Mouse (Mus musculus) embryonic fibroblast, embryonic 13.5 days (primary cell): Measurements from ENCODE around the gene Kcng4.

Experiments
- CTCF ChIP-seq: IDR thresholded peaks from 2 replicates; pipeline ENCODE4 v1.5.1; 2011; ENCODE audit warnings: mild to moderate bottlenecking, control low read depth, low read length, moderate library complexity, borderline replicate concordance; ENCODE audit not compliant: insufficient read depth
- POLR2A ChIP-seq: IDR thresholded peaks from 2 replicates; pipeline ENCODE4 v1.6.1; 2011; ENCODE audit warnings: low read depth, mild to moderate bottlenecking, control low read depth, low read length, moderate library complexity

DNA sequence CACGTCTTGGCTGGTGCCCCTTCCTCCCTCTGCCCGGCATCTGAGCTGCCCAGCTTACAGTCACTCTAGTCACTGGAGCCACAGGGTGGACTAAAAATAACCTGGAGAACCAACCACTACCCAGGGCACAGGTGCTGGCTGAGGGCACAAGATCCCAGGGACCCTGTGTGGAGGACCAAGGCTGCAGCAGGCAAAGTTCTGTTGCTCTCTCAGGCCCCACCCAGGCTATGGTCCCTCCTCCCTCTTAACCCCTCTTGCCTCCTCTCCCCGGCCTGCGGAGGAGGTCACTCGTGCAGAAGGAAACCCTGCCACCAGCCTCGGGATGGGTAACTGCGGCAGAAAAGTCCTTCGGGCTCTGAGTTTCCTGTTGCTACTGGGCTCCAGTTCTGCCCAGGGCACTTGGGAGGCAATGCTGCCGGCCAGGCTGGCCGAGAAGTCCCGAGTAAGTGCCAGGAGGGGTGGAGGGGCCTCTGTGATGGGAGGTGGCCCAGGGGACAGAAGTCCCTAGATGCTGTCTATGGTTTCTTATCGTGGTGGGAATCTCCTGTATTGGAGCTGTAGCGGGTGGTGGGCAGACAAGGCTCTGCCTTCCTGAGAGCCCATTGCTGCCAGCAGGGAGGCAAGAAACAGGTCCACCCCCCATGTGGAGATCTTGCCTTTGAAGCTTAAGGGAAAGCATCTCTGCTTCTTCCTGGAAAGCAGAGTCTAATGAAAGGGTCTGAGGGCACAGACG, 30.9 kb upstream of the Kcng4 start, which contains the start of gene Wfdc1:
- TF ChIP-seq POLR2A (no peak), CTCF (no peak)
